Mouse (Mus musculus) bone marrow macrophage, adult 2 months (primary cell): Measurements from ENCODE around the gene Slc37a3.

Source experiments
- CTCF ChIP-seq: IDR thresholded peaks from 2 replicates; pipeline ENCODE4 v1.5.1; 2012; ENCODE audit warnings: low read depth, mild to moderate bottlenecking, low read length, moderate library complexity
- POLR2A ChIP-seq: IDR thresholded peaks from 2 replicates; pipeline ENCODE4 v1.6.1; 2012; ENCODE audit warnings: mild to moderate bottlenecking, low read depth, low read length, borderline replicate concordance

GRCm38 (mm10) chr6:39419386-39419850, 41.9 kb upstream of the Slc37a3 start:
- no peak for TF ChIP-seq POLR2A
- TF ChIP-seq CTCF: no peak
